Mouse (Mus musculus): Measurements from ENCODE around the gene Aspg.

DNA sequence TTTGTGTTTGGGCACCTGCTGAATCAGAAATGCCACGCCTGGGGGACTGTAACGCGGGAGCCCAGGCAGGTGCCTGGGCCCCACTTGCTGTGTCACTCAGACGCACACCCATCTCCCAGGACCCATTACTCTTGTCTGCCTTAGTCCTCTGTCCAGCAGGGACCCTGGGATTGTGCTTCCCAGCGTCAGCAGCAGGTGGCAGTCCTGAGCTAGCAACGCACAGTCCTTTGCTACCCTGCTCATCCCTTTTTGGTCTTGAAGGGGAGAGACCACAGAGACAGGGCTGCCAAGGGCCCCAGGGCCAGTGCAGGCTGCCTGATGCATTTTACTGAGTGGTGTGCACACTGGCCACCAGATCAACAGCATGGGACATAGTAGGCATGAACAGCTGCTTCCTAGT, 28.8 kb upstream of the Aspg start:
- peak; percentile 88 for TF ChIP-seq CTCF (IDR thresholded peaks at IDR 0.05; ENCODE audit: low read depth)
- no peak for TF ChIP-seq EP300 (IDR thresholded peaks at IDR 0.05; ENCODE audit: low read depth)
